Mouse (Mus musculus) CD4-positive helper T cell, adult 2 months (primary cell): Measurements from ENCODE around the gene Nr4a1.

ENCODE experiments used
- DNase-seq: peaks from one replicate; pipeline ENCODE4 v3.0.0-alpha.2; 2012; ENCODE audit warnings: low read depth, missing footprints, low spot score

Nr4a1 gene

DNA sequence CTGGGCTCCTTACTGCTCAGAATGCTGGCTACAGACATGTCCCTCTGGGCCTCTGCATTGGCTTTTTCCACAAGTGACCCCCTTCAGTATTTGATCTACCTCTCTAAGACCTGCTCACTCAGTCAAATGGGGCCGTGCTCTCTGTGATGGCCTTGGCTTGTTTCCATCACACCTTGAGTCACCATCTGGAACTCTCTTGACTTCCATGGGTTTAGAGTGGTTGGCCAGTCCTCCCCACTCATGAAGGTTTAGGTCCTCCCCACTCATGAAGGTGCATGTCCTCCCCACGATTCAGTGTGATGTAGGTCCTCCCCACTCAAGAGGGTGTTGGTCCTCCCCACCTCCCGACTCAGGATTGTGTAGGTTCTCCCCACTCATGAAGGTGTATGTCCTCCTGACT, 20.9 kb upstream of the Nr4a1 start:
- no peak for DNase-seq

DNA sequence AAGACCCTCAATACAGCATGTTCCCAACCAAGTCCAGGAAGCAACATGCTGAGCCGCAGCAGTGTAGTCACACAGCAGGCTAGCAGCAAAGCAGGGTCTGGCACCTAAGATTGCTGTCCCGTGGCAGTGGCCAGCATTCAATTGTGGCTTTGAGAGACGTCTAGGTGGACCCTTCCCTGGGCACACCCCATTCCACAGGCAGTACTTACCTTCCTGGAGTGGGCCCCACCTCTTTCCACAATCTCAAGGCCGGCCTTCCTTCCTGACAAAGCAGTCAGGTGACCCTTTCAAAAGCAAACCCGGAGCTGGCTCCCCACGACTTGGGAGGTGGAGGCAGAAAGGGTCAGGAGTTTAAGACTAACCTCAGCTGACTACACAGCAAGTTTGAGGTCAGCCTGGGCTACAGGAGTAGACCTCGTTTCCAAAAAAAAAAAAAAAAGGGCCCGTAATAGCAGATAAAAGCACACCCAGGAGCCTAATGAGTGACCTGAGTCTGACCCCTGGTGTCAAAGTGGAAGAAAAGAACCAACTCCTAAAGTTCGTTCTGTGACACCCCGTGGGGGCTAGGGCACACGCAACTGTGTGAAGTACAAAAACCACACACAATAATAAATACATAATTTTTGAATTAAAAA, 20.3 kb upstream of the Nr4a1 start:
- DNase-seq = no peak

- DNase-seq = no peak
Observed at GRCm38 (mm10) chr15:101234611-101235341, 19.3 kb upstream of the Nr4a1 start.

DNA sequence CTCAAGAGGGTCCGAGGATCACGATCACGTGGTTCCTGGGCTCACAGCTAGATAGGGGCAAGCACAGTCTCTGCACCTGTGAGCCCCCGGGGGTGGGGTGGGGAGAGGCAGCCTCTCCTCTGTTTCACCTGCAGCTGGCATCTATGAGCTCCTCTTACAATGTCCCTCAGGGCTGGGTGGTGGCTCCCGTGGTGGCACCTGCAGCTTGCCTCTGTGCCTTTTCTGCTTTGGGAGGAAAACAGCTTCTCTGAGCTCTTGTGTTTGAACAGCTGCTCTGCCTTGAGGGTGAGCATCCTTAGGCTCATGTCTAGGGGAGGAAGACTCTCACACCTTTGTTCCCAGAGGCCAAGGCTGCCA, 18.7 kb upstream of the Nr4a1 start:
- no peak for DNase-seq

- DNase-seq = no peak
Observed at GRCm38 (mm10) chr15:101235728-101236327, 18.2 kb upstream of the Nr4a1 start.

DNA sequence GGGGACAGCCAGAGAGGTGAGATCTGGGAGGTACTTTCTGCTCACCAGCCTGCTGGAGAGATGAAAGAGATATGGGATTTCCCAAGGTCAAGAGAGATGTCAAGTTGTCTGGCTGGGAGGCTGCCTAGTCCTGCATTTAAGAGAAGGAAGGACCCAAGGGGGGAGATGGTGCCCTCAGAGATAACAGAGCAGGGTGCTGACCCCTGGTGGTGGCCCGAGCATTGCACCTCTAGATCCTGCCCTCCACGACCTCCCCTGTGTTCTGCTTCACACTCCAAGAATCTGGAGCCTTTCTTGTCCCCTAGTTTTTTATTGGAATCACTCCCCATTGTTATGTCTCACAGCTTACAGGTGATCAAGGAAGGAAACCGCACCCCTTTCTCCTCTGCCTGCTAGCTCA, 17.2 kb upstream of the Nr4a1 start:
- DNase-seq = peak; percentile 69

GRCm38 (mm10) chr15:101238885-101239511, 15.1 kb upstream of the Nr4a1 start:
- DNase-seq = peak; percentile 69

- no peak for DNase-seq
Observed at GRCm38 (mm10) chr15:101239821-101240220, 14.2 kb upstream of the Nr4a1 start.

DNA sequence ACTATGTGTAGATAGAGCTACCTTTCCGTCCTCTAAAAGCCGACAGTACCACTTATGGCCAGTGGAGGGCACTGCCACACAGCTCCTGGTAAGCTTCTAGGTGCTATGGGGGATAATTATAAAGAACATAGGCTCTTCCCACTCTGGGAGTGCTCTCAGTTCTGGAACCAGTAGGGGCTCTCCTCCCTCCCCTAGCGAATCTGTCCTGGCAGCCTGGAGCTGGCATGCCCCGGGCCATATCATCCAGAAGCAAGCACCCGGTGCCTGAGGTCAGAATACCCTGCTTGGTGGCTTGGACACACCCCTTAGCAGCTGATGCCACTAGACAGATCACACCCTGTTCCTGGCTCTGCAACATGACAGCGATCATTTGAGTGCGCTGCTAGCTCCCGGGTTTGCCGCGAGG, 13.3 kb upstream of the Nr4a1 start:
- DNase-seq = peak; percentile 89

GRCm38 (mm10) chr15:101241236-101241635, 12.8 kb upstream of the Nr4a1 start:
- DNase-seq = no peak

GRCm38 (mm10) chr15:101241853-101242252, 12.2 kb upstream of the Nr4a1 start:
- DNase-seq = no peak

GRCm38 (mm10) chr15:101242645-101243044, 11.4 kb upstream of the Nr4a1 start:
- DNase-seq = peak; percentile 39

DNA sequence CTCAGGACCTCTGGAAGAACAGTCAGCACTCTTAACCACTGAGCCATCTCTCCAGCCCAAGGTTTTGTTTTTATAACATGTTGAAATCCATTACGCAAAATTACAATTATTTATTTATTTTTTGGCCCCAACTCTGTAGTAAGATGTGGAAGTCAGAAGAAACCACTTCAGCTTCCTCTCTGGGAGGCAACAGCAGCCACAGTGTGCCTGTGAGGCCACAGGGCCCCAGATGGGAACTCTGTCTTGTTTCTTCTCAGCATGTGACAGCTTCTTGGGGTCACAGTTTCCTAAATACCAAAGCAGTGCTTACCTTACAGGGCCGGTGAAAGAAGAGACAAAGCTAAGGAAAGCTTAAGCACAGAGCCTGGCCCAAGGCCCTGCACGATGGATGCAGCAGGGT, 10.1 kb upstream of the Nr4a1 start:
- no peak for DNase-seq

GRCm38 (mm10) chr15:101246231-101247154, 7.6 kb upstream of the Nr4a1 start:
- peak; percentile 100 for DNase-seq

GRCm38 (mm10) chr15:101247155-101247498, 6.9 kb upstream of the Nr4a1 start:
- DNase-seq = peak; percentile 71

- no peak for DNase-seq
Observed at GRCm38 (mm10) chr15:101248029-101248710, 5.9 kb upstream of the Nr4a1 start.

DNA sequence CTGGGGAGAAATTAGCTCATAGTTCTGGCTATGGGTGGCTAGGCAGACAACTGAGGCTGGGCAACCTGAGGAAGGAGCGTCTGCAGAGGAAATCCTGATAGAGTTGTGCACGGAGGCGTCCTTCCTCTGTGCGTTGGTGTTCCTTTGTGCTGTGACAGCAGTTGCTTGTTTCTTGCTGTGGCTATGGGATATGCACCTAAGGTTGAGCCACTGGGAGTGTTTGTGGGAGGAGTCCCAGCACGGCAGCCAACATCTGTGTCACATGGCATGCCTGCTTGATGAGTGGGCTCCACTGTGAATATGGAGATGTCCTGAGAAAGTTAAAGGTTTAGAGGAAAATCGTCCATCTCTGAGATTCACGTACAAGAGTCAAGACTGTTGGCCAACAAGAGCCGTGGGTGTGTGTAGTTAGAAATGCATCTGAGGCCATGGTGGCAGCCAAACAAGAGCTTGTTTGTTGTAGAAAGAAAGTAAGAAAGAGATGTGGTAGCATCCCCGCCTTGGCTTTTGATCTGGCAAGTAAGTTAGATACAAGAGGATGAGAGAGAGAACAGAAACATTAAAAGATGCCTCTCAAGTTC, 3.8 kb upstream of the Nr4a1 start:
- peak; percentile 60 for DNase-seq

DNA sequence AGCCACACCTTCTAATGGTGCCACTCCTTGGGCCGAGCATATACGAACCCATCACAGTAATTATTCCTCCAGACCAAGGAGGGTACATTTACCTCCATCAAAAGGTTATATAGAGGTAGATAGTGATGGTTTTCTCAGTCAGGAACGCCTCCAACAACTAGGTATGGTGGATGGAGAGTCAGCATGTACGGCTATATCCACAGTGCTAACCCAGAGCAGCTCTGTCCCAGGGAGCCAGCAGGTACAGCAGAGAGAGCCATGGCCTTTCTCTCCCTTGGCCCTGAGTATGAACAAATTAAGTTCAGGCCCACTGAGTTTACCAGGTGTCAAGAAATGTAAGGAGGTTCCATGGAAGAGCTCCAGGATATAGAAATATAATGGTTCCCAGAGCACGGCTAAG, 2.1 kb upstream of the Nr4a1 start:
- no peak for DNase-seq

- no peak for DNase-seq
Observed at GRCm38 (mm10) chr15:101252614-101253013, 1.5 kb upstream of the Nr4a1 start.

- no peak for DNase-seq
Observed at GRCm38 (mm10) chr15:101253563-101253885, 545 bp upstream of the Nr4a1 start.
